Mouse (Mus musculus): ENCODE data around the gene Klhdc7a. TPM values are rescaled to one million over a fixed set of nuclear protein-coding genes. Genes with fewer than 3 reads are reported as not detected.

Klhdc7a gene
- polyA plus RNA-seq (2015; fragmentation: Nextera tagmentation; extraction: Ambion mirVana): 0.74 and 0.78 TPM in 2 replicates

DNA sequence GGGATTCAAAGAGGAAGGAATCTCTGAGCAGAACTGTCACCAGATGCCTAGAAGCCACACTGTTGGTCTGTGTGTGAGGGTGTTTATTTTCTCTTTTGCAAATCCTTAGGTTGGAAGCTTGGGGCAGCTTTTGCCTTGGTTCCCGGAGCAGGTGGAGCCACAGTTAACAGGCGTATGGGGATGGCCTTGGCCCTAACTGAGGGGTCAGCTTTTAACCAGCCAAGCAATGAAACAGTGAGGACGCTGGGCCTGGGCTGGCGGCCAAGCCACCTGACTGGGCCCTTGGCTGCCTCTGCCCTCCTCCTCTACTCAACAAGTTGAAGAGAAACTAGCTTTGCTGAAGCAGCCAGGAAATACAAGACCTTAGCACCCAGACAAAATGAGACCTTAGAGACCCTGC lies at the start of gene Klhdc7a:
TSS of gene Klhdc7a (minus strand) at position 105 of the 400 bp plus-strand sequence.
- ATAC-seq (replicated peaks): no peak
- Histone ChIP-seq H3K9ac (no peak within 1 kb of the TSS; the same call in 1 of the 2 replicates), H3K27me3 (replicated peaks) (0 out of 2 replicates have a peak, but pooled peaks cover 4% of the 10 kb centered on the region), H3K27ac (no peak within 1 kb of the TSS), H3K4me2 (no peak within 1 kb of the TSS), H3K9me3 (no peaks in the 10 kb centered on the region), H3K36me3 (replicated peaks) (no peaks in the 10 kb centered on the region), H3K4me3 (no peak within 1 kb of the TSS), H3K4me1 (0 out of 2 replicates have a peak, but pooled peaks cover 4% of the 10 kb centered on the region)
- 38% methylated on average over 4 of the region's 4 CpGs for WGBS

DNA sequence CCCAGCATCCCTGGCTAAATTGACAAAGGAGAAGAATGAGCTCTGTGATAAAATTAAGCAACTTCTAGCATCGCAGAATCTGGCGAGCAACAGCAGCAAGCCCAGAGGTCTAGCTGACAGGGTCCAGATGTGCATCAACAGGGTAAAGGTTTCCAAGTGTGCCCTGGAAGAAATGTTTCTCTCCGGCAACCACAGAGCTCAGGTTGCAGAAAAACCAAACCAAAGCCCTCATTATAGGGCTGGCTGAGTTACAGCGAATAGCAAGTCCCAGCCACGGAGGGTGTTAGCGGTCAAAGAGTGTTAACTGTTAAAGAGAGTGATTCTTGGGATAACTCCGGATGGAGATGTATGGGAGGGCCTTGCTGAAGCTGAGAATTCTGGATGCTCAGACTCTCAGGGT lies 48.1 kb upstream of the Klhdc7a start:
- ATAC-seq (replicated peaks): no peak
- no peaks in the 10 kb centered on the region for H3K36me3 ChIP-seq (replicated peaks)
- no peak overlapping the region for H3K4me2 ChIP-seq
- H3K4me3 ChIP-seq: no peak overlapping the region
- H3K9me3 ChIP-seq: no peaks in the 10 kb centered on the region
- no peaks in the 10 kb centered on the region for H3K27me3 ChIP-seq (replicated peaks)
- peaks cover 11% of the 10 kb centered on the region for H3K4me1 ChIP-seq
- no peak overlapping the region for H3K27ac ChIP-seq
- 68% methylated on average over 7 of the region's 7 CpGs for WGBS
- no peak overlapping the region for H3K9ac ChIP-seq

DNA sequence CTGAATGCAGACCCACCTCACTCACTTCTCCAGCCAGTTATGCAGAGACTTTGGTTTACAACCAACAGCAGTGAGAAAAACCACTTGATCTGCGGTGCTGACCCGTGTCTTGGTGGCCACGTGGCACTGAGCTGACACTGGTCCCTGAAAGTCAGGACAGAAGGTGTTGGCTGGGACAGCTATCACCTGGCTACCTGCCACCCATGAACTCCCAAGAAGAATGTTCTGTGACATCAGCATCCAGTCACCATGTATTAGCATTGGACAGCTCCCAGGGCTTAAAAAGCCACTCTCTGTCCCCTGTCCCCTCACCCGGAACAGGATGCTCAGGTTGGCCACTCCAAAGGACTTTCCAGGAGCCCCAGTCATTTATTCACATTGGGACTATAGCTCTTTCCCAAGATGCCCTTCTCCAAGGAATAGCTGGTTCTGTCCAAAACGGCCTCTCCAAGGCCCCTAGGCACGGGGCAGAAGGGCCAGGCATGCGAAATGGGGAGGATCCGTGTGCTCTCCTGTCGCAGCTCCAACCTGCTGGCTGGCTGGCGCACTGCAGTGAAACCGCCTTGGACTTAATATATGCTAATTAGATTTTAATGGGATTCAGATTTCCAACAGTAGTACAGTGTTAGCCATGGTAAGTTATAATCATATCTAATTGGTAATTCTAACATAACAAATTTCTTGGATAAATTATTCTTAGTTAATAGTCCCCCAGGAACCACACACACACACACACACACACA lies 43.1 kb upstream of the Klhdc7a start:
- WGBS: 44% methylated on average over 11 of the region's 11 CpGs
- Histone ChIP-seq H3K4me1 (peaks cover 19% of the 10 kb centered on the region), H3K27me3 (replicated peaks) (no peaks in the 10 kb centered on the region), H3K4me2 (no peak overlapping the region), H3K9ac (no peak overlapping the region), H3K9me3 (no peaks in the 10 kb centered on the region), H3K27ac (no peak overlapping the region), H3K36me3 (replicated peaks) (no peaks in the 10 kb centered on the region), H3K4me3 (no peak overlapping the region)
- ATAC-seq (replicated peaks): peak; percentile 87

DNA sequence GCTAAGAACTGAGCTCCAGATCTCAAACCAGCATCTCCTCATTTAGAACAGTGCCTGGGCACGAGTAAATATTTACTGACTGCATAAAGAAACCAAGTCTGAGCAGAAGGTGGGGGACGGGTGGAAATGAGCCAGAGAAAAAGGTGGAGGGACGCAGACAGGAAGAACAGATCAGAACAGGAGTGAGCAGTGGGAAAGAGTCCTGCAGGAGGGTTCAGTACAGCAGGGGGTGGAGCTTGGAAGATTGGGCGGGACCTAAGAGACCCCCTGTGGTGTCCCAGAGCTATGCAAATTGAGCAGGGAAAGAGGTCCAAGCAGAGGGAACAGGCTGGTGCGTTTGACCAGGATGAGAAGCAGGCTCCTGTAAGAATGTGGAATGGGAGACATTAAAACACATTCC lies 37.1 kb upstream of the Klhdc7a start:
- H3K9ac ChIP-seq: no peak overlapping the region
- 25% methylated on average over 5 of the region's 5 CpGs for WGBS
- peaks cover 29% of the 10 kb centered on the region for H3K4me1 ChIP-seq
- H3K27me3 ChIP-seq (replicated peaks): peaks cover 12% of the 10 kb centered on the region; the same call in 1 of the 2 replicates
- peak overlapping the region; percentile 35 for H3K4me2 ChIP-seq
- H3K27ac ChIP-seq: no peak overlapping the region
- no peaks in the 10 kb centered on the region for H3K36me3 ChIP-seq (replicated peaks)
- no peak for ATAC-seq (replicated peaks)
- no peak overlapping the region for H3K4me3 ChIP-seq
- H3K9me3 ChIP-seq: no peaks in the 10 kb centered on the region

DNA sequence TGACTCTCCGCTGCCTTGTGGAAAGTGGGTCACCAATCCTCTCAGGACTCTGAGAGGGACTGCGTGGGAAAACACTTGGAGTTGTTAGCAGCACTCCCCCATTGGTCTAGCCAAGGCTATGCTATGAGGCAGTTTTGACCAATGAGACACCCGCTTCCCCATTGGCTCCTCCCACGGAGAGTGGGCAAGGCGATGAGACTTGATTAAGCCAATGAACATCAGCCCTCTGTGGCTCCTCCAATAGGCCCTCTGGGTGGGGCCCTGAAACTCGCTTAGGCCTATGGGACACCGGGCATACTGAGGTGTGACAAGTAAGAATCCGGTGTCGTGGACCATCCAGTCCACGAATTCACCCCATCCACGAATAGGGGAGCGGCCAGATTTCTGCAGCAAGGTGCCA lies 36.3 kb upstream of the Klhdc7a start:
- Histone ChIP-seq H3K27me3 (replicated peaks) (peaks cover 12% of the 10 kb centered on the region; the same call in 1 of the 2 replicates), H3K27ac (no peak overlapping the region), H3K9me3 (no peaks in the 10 kb centered on the region), H3K4me1 (peaks cover 30% of the 10 kb centered on the region), H3K4me2 (peak overlapping the region; percentile 35), H3K4me3 (no peak overlapping the region), H3K36me3 (replicated peaks) (no peaks in the 10 kb centered on the region), H3K9ac (no peak overlapping the region)
- 24% methylated on average over 12 of the region's 12 CpGs for WGBS
- peak; percentile 24; the same call in 1 of the 2 replicates for ATAC-seq (replicated peaks)

DNA sequence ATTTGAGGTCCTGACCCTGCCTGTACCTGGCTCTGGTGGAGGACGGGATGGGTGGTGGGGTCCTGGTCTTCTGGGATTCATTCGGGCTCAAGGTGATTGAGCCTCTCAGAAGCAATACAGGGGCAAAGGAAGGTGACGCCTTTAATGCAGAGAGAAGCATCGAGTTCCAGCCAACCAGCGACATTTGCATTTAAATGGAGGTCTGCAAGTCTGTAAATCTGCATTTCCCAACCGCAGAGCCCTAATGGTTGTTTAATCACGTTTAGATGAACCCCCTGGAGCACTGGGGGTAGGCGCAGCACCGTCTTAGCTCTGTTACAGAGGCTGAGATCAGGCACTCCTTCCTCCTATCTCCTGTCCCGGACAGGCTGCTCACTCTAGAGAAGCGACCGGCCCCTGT lies 34.2 kb upstream of the Klhdc7a start:
- no peaks in the 10 kb centered on the region for H3K36me3 ChIP-seq (replicated peaks)
- H3K4me1 ChIP-seq: peaks cover 37% of the 10 kb centered on the region
- 0 out of 2 replicates have a peak overlapping the region, but pooled peaks have one; percentile 23 for H3K27ac ChIP-seq
- peaks cover 12% of the 10 kb centered on the region; the same call in 1 of the 2 replicates for H3K27me3 ChIP-seq (replicated peaks)
- no peaks in the 10 kb centered on the region for H3K9me3 ChIP-seq
- ATAC-seq (replicated peaks): no peak
- H3K9ac ChIP-seq: no peak overlapping the region
- H3K4me2 ChIP-seq: no peak overlapping the region
- H3K4me3 ChIP-seq: no peak overlapping the region
- WGBS: 8% methylated on average over 12 of the region's 12 CpGs

DNA sequence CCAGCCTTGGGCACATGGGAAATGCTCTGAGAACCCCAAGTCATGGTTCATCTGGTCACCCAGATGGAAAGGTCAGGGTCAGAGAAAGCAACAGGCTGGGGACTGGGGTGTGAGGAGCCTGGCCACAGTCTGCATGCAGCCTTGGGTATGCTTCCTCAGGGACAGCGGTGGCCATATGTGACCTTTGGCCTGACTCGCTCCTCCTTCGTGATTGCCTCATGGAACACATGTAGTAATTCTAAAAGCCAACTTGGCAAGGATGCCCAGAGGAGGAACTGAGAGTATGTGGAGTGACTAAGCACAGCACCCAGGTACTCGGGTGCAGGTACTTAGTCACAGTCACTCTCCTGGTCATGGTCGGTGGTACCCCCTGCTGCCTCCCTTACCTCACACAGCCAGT lies 33.1 kb upstream of the Klhdc7a start:
- H3K4me1 ChIP-seq: peaks cover 30% of the 10 kb centered on the region
- ATAC-seq (replicated peaks): no peak
- H3K9ac ChIP-seq: no peak overlapping the region
- no peak overlapping the region for H3K4me3 ChIP-seq
- no peaks in the 10 kb centered on the region for H3K36me3 ChIP-seq (replicated peaks)
- H3K27me3 ChIP-seq (replicated peaks): peaks cover 12% of the 10 kb centered on the region; the same call in 1 of the 2 replicates
- no peak overlapping the region for H3K27ac ChIP-seq
- no peak overlapping the region for H3K4me2 ChIP-seq
- H3K9me3 ChIP-seq: no peaks in the 10 kb centered on the region
- 93% methylated on average over 5 of the region's 5 CpGs for WGBS

DNA sequence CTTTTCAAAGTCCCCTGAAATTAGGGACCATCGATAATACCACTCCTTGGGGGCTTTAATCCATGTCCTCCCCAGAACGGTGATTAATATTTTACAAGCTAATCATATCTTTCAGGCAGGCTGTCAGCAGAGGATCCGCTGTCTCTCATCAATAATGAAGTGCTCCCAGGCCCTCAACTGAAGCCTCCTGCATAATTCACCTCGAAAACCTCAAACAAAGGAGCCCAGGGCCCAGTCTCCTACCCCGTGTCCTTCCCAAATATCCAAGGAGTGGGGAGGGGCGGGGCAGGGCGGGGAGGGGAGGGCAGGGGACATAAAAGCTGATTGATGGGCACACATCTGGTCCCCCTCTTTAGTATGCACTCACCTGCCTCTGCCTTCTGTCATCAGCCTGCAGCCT lies 31.2 kb upstream of the Klhdc7a start:
- no peaks in the 10 kb centered on the region for H3K36me3 ChIP-seq (replicated peaks)
- H3K4me1 ChIP-seq: peaks cover 28% of the 10 kb centered on the region
- H3K9me3 ChIP-seq: no peaks in the 10 kb centered on the region
- no peak overlapping the region for H3K4me2 ChIP-seq
- H3K9ac ChIP-seq: no peak overlapping the region
- peaks cover 4% of the 10 kb centered on the region; the same call in 1 of the 2 replicates for H3K27me3 ChIP-seq (replicated peaks)
- no peak overlapping the region for H3K4me3 ChIP-seq
- WGBS: 24% methylated on average over 7 of the region's 7 CpGs
- no peak overlapping the region for H3K27ac ChIP-seq
- 0 out of 2 replicates have a peak, but pooled peaks have one; percentile 27 for ATAC-seq (replicated peaks)

DNA sequence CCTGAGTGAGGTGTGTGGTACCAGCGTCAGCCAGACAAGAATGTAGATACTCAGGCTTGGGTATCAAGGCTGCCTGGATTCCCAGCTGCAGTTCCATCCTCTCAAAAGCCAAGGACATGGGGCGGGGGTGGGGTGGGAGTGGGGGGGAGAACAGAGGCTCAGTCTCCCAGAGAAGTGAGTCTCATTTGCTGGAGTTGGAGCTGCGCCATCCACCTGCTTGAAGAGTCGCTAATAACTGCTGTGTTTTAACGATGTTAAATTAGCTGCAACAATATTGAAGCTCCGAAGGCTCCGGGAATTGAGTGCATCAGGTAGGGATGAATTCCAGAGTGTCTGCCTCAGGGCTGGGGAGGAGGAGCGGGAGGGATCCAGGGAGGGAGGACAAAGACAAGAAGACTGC lies 27.8 kb upstream of the Klhdc7a start:
- WGBS: 46% methylated on average over 8 of the region's 8 CpGs
- Histone ChIP-seq H3K9me3 (no peaks in the 10 kb centered on the region), H3K4me2 (no peak overlapping the region), H3K27ac (no peak overlapping the region), H3K27me3 (replicated peaks) (no peaks in the 10 kb centered on the region), H3K4me1 (peaks cover 17% of the 10 kb centered on the region; the same call in 1 of the 2 replicates), H3K36me3 (replicated peaks) (no peaks in the 10 kb centered on the region), H3K9ac (no peak overlapping the region), H3K4me3 (no peak overlapping the region)
- no peak for ATAC-seq (replicated peaks)

DNA sequence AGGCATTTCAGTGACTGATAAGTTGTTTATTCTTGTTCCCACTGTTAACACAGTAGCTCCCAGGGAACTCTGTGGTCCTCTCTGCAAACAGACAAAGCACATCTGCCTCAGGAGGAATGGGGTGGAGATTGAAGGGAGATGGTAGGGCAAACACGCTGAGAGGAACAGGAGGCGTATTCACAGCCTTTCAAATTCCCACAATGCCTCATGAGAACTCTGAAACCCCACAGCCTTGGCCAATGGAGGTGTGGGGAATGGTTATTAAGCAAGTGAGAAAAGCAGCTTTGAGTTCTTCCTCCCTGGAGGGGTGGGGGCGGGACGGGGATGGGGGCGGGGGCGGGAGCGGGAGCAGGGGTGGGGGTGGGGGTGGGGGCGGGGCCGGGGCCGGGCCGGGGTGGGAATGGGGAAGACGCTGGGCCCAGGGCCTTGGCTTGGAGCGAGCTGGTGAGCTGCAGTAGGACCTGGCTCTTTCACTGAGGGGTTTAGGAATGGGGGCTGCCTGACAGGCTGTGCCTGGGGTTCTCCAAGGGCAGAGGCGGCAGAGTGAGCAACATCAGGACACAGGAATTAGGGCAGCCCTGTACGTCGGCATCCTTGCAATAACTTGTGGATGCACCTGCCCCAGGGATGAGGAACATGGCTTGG lies 25.4 kb upstream of the Klhdc7a start:
- Histone ChIP-seq H3K9me3 (no peaks in the 10 kb centered on the region), H3K4me1 (peaks cover 13% of the 10 kb centered on the region; the same call in 1 of the 2 replicates), H3K27me3 (replicated peaks) (no peaks in the 10 kb centered on the region), H3K36me3 (replicated peaks) (no peaks in the 10 kb centered on the region), H3K4me3 (no peak overlapping the region), H3K9ac (no peak overlapping the region), H3K4me2 (no peak overlapping the region), H3K27ac (no peak overlapping the region)
- ATAC-seq (replicated peaks): no peak
- WGBS: 10% methylated on average over 13 of the region's 16 CpGs

DNA sequence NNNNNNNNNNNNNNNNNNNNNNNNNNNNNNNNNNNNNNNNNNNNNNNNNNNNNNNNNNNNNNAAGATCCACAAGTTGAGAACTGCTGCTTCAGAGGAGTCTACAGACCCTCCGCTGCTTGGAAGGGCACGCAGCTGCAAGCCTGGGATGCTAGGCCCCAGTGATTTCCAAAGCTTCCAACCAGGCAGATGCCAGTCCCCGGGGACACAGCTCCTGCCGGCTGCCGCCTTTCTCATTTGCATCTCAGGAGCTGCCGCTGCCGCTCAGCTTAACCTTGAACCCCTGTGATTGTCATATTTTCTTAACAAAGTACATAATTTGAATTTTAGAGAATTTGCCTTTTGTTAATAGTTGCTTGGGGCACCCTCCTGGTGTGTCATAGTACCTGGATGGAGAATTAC lies 19.1 kb upstream of the Klhdc7a start:
- Histone ChIP-seq H3K27me3 (replicated peaks) (no peaks in the 10 kb centered on the region), H3K9me3 (no peaks in the 10 kb centered on the region), H3K36me3 (replicated peaks) (no peaks in the 10 kb centered on the region), H3K9ac (no peak overlapping the region), H3K27ac (no peak overlapping the region), H3K4me3 (no peak overlapping the region), H3K4me1 (peaks cover 14% of the 10 kb centered on the region), H3K4me2 (no peak overlapping the region)
- WGBS: 6% methylated on average over 7 of the region's 7 CpGs
- no peak for ATAC-seq (replicated peaks)

DNA sequence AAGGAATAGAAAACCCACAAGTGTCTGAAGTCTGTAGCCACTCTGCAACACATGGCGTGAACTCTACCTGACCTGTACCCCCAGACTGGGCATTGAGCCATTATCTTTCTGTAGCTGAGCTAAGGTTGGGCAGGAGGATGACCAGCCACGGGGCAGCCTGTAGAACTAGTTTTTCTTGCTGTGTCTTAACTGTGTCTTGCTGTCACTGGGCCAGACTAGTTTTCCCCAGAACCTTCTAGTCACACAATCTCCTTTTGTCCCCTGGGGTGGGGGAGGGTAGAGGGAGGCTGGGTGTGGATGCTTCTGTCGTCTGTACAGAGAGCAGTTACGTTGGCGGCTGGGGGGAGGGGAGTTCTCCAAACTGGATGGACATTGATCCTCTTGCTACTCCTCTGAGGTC lies 10.9 kb upstream of the Klhdc7a start:
- Histone ChIP-seq H3K4me1 (peaks cover 10% of the 10 kb centered on the region), H3K4me3 (no peak overlapping the region), H3K9ac (no peak overlapping the region), H3K4me2 (no peak overlapping the region), H3K27ac (no peak overlapping the region), H3K27me3 (replicated peaks) (no peaks in the 10 kb centered on the region), H3K36me3 (replicated peaks) (no peaks in the 10 kb centered on the region), H3K9me3 (no peaks in the 10 kb centered on the region)
- 53% methylated on average over 5 of the region's 5 CpGs for WGBS
- no peak for ATAC-seq (replicated peaks)

Data from midbrain, embryonic 15.5 days (tissue).